Mouse (Mus musculus): ENCODE measurements around the gene Hsd17b12. TPM values are rescaled to one million over a fixed set of nuclear protein-coding genes. Genes with fewer than 3 reads are reported as not detected.
A peak's percentile ranks its signal among the peaks of the same experiment; 100 is the strongest.

Hsd17b12 gene
- polyA plus RNA-seq, 1 experiment from 2014 or later = 128 TPM

GRCm38 (mm10) chr2:94010335-94011291, 147.2 kb downstream of the Hsd17b12 start, which contains the start of gene Alkbh3:
Gene Alkbh3, minus strand, starts transcription at chr2:94010807.
- Histone ChIP-seq H3K27ac (ENCODE audit: low read depth, low read length) (no peak within 1 kb of the TSS), H3K36me3 (ENCODE audit: control insufficient read depth, insufficient read depth, low read length) (no peaks in the 10 kb centered on the region), H3K4me1 (replicated peaks; ENCODE audit: control insufficient read depth, insufficient read depth, low read length) (peaks cover 3% of the 10 kb centered on the region; the same call in 1 of the 2 replicates), H3K4me2 (ENCODE audit: low read depth, low read length, severe bottlenecking) (peak within 1 kb of the TSS; percentile 80), H3K9ac (ENCODE audit: low read length) (peak within 1 kb of the TSS; percentile 90), H3K27me3 (ENCODE audit: control insufficient read depth, insufficient read depth, low read length) (no peaks in the 10 kb centered on the region), H3K9me3 (ENCODE audit: control insufficient read depth, low read length) (no peaks in the 10 kb centered on the region), H3K4me3 (ENCODE audit: low read depth, low read length) (peak within 1 kb of the TSS; percentile 83)
- WGBS = 5% methylated on average over 47 of the region's 47 CpGs
- ATAC-seq (replicated peaks; ENCODE audit: low FRiP score) = peak; percentile 98
- peak; percentile 95 for DNase-seq (ENCODE audit: low spot score)

- 4% methylated on average over 2 of the region's 2 CpGs for WGBS
- H3K9ac ChIP-seq (ENCODE audit: low read length) = no peak overlapping the region
- H3K4me3 ChIP-seq (ENCODE audit: low read depth, low read length) = no peak overlapping the region
- H3K4me1 ChIP-seq (replicated peaks; ENCODE audit: control insufficient read depth, insufficient read depth, low read length) = no peaks in the 10 kb centered on the region
- no peaks in the 10 kb centered on the region for H3K9me3 ChIP-seq (ENCODE audit: control insufficient read depth, low read length)
- DNase-seq (ENCODE audit: low spot score) (peak; percentile 91), ATAC-seq (replicated peaks; ENCODE audit: low FRiP score) (peak; percentile 70)
- H3K27ac ChIP-seq (ENCODE audit: low read depth, low read length) = no peak overlapping the region
- no peaks in the 10 kb centered on the region; the same call in 1 of the 2 replicates for H3K36me3 ChIP-seq (ENCODE audit: control insufficient read depth, insufficient read depth, low read length)
- H3K27me3 ChIP-seq (ENCODE audit: control insufficient read depth, insufficient read depth, low read length) = no peaks in the 10 kb centered on the region
- H3K4me2 ChIP-seq (ENCODE audit: low read depth, low read length, severe bottlenecking) = no peak overlapping the region
These were observed 155.4 kb downstream of the Hsd17b12 start for GRCm38 (mm10) chr2:94002331-94002730.

DNA sequence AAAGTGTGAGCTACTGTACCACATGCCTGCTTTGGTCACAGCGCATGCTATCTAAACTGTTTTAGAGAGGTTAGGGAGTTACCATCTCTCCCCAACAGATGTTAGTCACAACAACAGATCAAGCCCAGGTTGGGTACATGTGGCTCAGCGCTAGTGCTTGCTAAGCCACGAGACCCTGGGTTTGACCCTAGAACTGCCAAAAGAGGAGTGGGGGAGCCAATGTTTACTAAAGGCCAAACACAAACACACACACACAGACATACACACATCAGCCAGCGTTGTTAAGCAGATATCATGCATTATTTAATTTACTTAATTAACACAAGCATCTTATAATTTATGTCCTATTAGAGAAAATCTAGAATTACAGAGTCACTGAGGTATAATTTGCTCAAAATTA, 155.8 kb downstream of the Hsd17b12 start:
- H3K36me3 ChIP-seq (ENCODE audit: control insufficient read depth, insufficient read depth, low read length) = no peaks in the 10 kb centered on the region; the same call in 1 of the 2 replicates
- 89% methylated on average over 4 of the region's 4 CpGs for WGBS
- no peak overlapping the region for H3K27ac ChIP-seq (ENCODE audit: low read depth, low read length)
- no peaks in the 10 kb centered on the region for H3K9me3 ChIP-seq (ENCODE audit: control insufficient read depth, low read length)
- H3K9ac ChIP-seq (ENCODE audit: low read length) = no peak overlapping the region
- H3K4me1 ChIP-seq (replicated peaks; ENCODE audit: control insufficient read depth, insufficient read depth, low read length) = no peaks in the 10 kb centered on the region
- H3K4me2 ChIP-seq (ENCODE audit: low read depth, low read length, severe bottlenecking) = no peak overlapping the region
- no peak overlapping the region for H3K4me3 ChIP-seq (ENCODE audit: low read depth, low read length)
- H3K27me3 ChIP-seq (ENCODE audit: control insufficient read depth, insufficient read depth, low read length) = no peaks in the 10 kb centered on the region
- ATAC-seq (replicated peaks; ENCODE audit: low FRiP score) (peak; percentile 33; the same call in 1 of the 2 replicates), DNase-seq (ENCODE audit: low spot score) (no peak)

DNA sequence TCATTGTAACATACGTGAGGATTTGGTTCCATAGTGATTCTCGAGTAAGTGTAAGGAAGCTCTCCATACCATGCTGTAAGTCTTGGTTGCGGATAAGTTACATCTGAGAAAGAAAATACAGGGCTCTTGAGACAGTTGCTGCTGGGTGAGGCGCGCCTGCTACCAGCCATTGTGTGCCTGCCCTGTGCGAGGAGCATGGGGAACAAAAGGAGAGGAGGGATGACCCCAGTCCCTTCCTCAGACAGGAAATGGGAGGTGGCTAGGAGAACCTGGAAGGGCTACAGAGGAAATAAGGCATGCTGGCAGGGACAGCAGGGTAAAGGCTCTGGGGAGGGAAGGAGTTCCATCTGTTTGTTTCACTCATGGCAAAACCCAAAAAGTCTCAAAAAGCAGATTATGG, 156.4 kb downstream of the Hsd17b12 start:
- Histone ChIP-seq H3K9me3 (ENCODE audit: control insufficient read depth, low read length) (no peaks in the 10 kb centered on the region), H3K27ac (ENCODE audit: low read depth, low read length) (no peak overlapping the region), H3K4me3 (ENCODE audit: low read depth, low read length) (no peak overlapping the region), H3K36me3 (ENCODE audit: control insufficient read depth, insufficient read depth, low read length) (no peaks in the 10 kb centered on the region; the same call in 1 of the 2 replicates), H3K4me1 (replicated peaks; ENCODE audit: control insufficient read depth, insufficient read depth, low read length) (no peaks in the 10 kb centered on the region), H3K27me3 (ENCODE audit: control insufficient read depth, insufficient read depth, low read length) (no peaks in the 10 kb centered on the region), H3K9ac (ENCODE audit: low read length) (no peak overlapping the region), H3K4me2 (ENCODE audit: low read depth, low read length, severe bottlenecking) (no peak overlapping the region)
- ATAC-seq (replicated peaks; ENCODE audit: low FRiP score) = no peak
- WGBS = 88% methylated on average over 6 of the region's 6 CpGs
- DNase-seq (ENCODE audit: low spot score) = no peak

GRCm38 (mm10) chr2:93996254-93996653, 161.5 kb downstream of the Hsd17b12 start, which contains the start of gene Gm27027:
Gene Gm27027, minus strand, starts transcription at chr2:93996354.
- ATAC-seq (replicated peaks; ENCODE audit: low FRiP score) = no peak
- Histone ChIP-seq H3K27me3 (ENCODE audit: control insufficient read depth, insufficient read depth, low read length) (no peaks in the 10 kb centered on the region), H3K27ac (ENCODE audit: low read depth, low read length) (no peak within 1 kb of the TSS), H3K4me1 (replicated peaks; ENCODE audit: control insufficient read depth, insufficient read depth, low read length) (peaks cover 6% of the 10 kb centered on the region; the same call in 1 of the 2 replicates), H3K9me3 (ENCODE audit: control insufficient read depth, low read length) (no peaks in the 10 kb centered on the region), H3K4me3 (ENCODE audit: low read depth, low read length) (no peak within 1 kb of the TSS), H3K4me2 (ENCODE audit: low read depth, low read length, severe bottlenecking) (no peak within 1 kb of the TSS), H3K36me3 (ENCODE audit: control insufficient read depth, insufficient read depth, low read length) (peaks cover 3% of the 10 kb centered on the region; the same call in 1 of the 2 replicates), H3K9ac (ENCODE audit: low read length) (no peak within 1 kb of the TSS)
- 93% methylated on average over 6 of the region's 6 CpGs for WGBS
- no peak for DNase-seq (ENCODE audit: low spot score)

GRCm38 (mm10) chr2:93992810-93993209, 165.0 kb downstream of the Hsd17b12 start:
- Histone ChIP-seq H3K4me2 (ENCODE audit: low read depth, low read length, severe bottlenecking) (no peak overlapping the region), H3K4me1 (replicated peaks; ENCODE audit: control insufficient read depth, insufficient read depth, low read length) (peaks cover 6% of the 10 kb centered on the region; the same call in 1 of the 2 replicates), H3K9me3 (ENCODE audit: control insufficient read depth, low read length) (no peaks in the 10 kb centered on the region), H3K36me3 (ENCODE audit: control insufficient read depth, insufficient read depth, low read length) (peaks cover 3% of the 10 kb centered on the region; the same call in 1 of the 2 replicates), H3K4me3 (ENCODE audit: low read depth, low read length) (no peak overlapping the region), H3K9ac (ENCODE audit: low read length) (no peak overlapping the region), H3K27ac (ENCODE audit: low read depth, low read length) (peak overlapping the region; percentile 6; the same call in 1 of the 2 replicates), H3K27me3 (ENCODE audit: control insufficient read depth, insufficient read depth, low read length) (no peaks in the 10 kb centered on the region)
- DNase-seq (ENCODE audit: low spot score) (no peak), ATAC-seq (replicated peaks; ENCODE audit: low FRiP score) (no peak)
- 67% methylated on average over 3 of the region's 3 CpGs for WGBS

- Histone ChIP-seq H3K4me3 (ENCODE audit: low read depth, low read length) (no peak overlapping the region), H3K9ac (ENCODE audit: low read length) (no peak overlapping the region), H3K36me3 (ENCODE audit: control insufficient read depth, insufficient read depth, low read length) (peaks cover 3% of the 10 kb centered on the region; the same call in 1 of the 2 replicates), H3K27me3 (ENCODE audit: control insufficient read depth, insufficient read depth, low read length) (no peaks in the 10 kb centered on the region), H3K4me1 (replicated peaks; ENCODE audit: control insufficient read depth, insufficient read depth, low read length) (peaks cover 6% of the 10 kb centered on the region; the same call in 1 of the 2 replicates), H3K27ac (ENCODE audit: low read depth, low read length) (peak overlapping the region; percentile 6; the same call in 1 of the 2 replicates), H3K9me3 (ENCODE audit: control insufficient read depth, low read length) (no peaks in the 10 kb centered on the region), H3K4me2 (ENCODE audit: low read depth, low read length, severe bottlenecking) (no peak overlapping the region)
- 0 out of 2 replicates have a peak, but pooled peaks have one; percentile 7 for ATAC-seq (replicated peaks; ENCODE audit: low FRiP score)
- 46% methylated on average over 5 of the region's 5 CpGs for WGBS
- no peak for DNase-seq (ENCODE audit: low spot score)
These were observed 165.5 kb downstream of the Hsd17b12 start for GRCm38 (mm10) chr2:93992259-93992658.

DNA sequence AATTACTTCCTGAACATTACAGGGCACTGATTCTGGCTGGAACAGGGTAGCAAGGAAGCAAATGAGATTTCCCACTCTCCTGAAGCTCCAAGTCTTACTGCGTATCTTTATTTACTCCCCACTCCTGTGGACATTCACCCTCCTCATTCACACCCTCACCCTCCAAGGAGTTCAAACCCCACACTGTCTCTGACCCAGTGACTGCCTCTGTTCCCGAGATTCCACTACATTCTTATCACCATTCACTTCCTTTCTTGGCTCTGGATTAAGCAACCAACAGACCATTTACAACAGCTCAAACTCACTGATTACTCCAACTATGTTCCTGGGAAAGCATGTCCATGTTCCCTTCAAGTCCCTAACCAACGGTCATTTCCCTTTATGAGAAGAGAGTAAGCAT, 166.4 kb downstream of the Hsd17b12 start:
- H3K4me3 ChIP-seq (ENCODE audit: low read depth, low read length) = no peak overlapping the region
- H3K27ac ChIP-seq (ENCODE audit: low read depth, low read length) = no peak overlapping the region
- H3K27me3 ChIP-seq (ENCODE audit: control insufficient read depth, insufficient read depth, low read length) = no peaks in the 10 kb centered on the region
- no peaks in the 10 kb centered on the region for H3K9me3 ChIP-seq (ENCODE audit: control insufficient read depth, low read length)
- ATAC-seq (replicated peaks; ENCODE audit: low FRiP score) (no peak), DNase-seq (ENCODE audit: low spot score) (no peak)
- 90% methylated on average over 3 of the region's 3 CpGs for WGBS
- H3K36me3 ChIP-seq (ENCODE audit: control insufficient read depth, insufficient read depth, low read length) = peaks cover 3% of the 10 kb centered on the region; the same call in 1 of the 2 replicates
- peaks cover 6% of the 10 kb centered on the region; the same call in 1 of the 2 replicates for H3K4me1 ChIP-seq (replicated peaks; ENCODE audit: control insufficient read depth, insufficient read depth, low read length)
- no peak overlapping the region for H3K4me2 ChIP-seq (ENCODE audit: low read depth, low read length, severe bottlenecking)
- no peak overlapping the region for H3K9ac ChIP-seq (ENCODE audit: low read length)

Data from forebrain, embryonic 11.5 days (tissue).